Mouse (Mus musculus) layer of hippocampus, adult 2 months (tissue): ENCODE results near the gene Adcy4. TPM values are rescaled to one million over a fixed set of nuclear protein-coding genes. Genes with fewer than 3 reads are reported as not detected.

Experiments used
- DNase-seq, 2 experiments: peaks; one replicate each; pipeline ENCODE4 v3.0.0; 2022; ENCODE audit warnings: low spot score in 2 of 2
- H3K27ac ChIP-seq: fragments of 200-600 bp; 2 replicates; pipeline ENCODE4 v1.8.1; 2022
- H3K4me3 ChIP-seq: fragments of 200-600 bp; 2 replicates; pipeline ENCODE4 v1.8.1; 2022; ENCODE audit warnings: mild to moderate bottlenecking
- CTCF ChIP-seq: fragments of 200-600 bp; conservative IDR thresholded peaks from 2 replicates; pipeline ENCODE4 v1.8.1; 2022; ENCODE audit warnings: antibody characterized with exemption, mild to moderate bottlenecking, moderate library complexity
- total RNA-seq, 2 experiments: library from RNA; stranded (reverse); gene quantifications; 2 replicates each; pipeline ENCODE4 v1.2.3; 2021

The Adcy4 gene
- total RNA-seq, 2 experiments from 2014 or later, result 4.4 to 5.6 TPM

DNA sequence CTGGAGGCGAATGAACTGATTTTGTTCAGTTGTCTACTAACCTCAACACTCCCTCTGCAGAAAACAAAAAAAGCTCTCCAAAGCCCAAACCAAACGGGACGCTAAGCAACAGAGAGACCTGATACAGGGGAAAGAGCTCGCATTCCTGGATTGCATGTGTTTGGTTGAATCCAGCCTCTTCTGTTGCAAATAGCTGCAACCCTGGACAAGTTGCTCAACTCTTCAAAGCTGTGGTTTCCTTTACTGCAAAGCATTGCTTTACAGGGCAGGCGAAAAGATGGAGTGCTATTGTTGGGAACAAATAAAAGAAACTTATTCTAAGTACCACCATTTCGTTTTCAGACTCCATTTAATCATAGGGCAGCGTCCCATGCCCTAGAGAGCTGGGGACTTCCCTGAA is 49.0 kb downstream of the Adcy4 start:
- no peak overlapping the region for H3K4me3 ChIP-seq
- no peak overlapping the region for H3K27ac ChIP-seq
- no peak for TF ChIP-seq CTCF
- no peak for DNase-seq

DNA sequence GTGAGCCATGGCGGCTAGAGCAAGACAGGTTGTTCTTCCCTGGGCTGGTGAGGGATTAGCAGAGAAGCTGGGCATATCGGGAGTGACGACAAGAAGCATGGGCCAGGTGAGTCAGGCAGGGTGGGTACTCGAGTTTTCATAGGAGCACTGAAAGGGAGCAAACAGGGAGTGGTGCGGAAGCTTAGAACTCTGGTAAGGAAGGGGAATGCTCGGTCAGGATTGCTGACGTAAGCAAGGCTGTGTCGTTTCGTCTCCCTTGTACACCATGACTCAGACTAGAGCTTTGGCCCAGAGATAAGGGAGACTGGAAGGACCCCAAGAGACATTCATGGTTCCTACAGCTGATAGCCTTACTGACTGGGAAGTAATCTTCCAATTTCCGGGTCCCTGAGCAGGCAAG is 50.0 kb downstream of the Adcy4 start:
- no peak for TF ChIP-seq CTCF
- H3K4me3 ChIP-seq, result no peak overlapping the region

GRCm38 (mm10) chr14:55730531-55731032 is 53.3 kb downstream of the Adcy4 start:
- Histone ChIP-seq H3K4me3 (no peak overlapping the region), H3K27ac (peak overlapping the region; percentile 82)
- TF ChIP-seq CTCF, result no peak
- peak; percentile 42 to 59 for DNase-seq

More for the DNA sequence above, 50.0 kb downstream of the Adcy4 start:
- no peak overlapping the region for H3K27ac ChIP-seq
- no peak for DNase-seq

DNA sequence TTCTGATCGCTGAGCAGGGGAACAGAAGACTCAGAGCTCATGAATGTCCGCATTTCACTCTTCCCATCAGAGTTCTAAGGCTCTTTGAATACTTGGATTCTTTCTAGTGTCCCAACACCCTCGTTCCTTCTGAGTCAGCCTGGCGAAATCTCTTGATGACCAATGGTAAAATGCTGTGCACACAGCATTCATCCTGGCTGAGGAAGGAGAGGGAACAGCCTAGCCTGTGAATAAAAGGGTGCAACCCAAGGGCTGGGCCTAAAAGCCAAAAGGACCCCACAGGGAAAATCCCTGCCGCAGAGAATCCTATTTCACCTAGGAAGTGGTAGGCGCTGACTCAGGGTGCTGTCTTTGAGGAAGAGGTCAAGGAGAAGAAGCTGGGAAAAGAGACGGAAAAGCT is 53.8 kb downstream of the Adcy4 start:
- Histone ChIP-seq H3K4me3 (no peak overlapping the region), H3K27ac (peak overlapping the region; percentile 82)
- DNase-seq, result no peak
- TF ChIP-seq CTCF, result no peak

DNA sequence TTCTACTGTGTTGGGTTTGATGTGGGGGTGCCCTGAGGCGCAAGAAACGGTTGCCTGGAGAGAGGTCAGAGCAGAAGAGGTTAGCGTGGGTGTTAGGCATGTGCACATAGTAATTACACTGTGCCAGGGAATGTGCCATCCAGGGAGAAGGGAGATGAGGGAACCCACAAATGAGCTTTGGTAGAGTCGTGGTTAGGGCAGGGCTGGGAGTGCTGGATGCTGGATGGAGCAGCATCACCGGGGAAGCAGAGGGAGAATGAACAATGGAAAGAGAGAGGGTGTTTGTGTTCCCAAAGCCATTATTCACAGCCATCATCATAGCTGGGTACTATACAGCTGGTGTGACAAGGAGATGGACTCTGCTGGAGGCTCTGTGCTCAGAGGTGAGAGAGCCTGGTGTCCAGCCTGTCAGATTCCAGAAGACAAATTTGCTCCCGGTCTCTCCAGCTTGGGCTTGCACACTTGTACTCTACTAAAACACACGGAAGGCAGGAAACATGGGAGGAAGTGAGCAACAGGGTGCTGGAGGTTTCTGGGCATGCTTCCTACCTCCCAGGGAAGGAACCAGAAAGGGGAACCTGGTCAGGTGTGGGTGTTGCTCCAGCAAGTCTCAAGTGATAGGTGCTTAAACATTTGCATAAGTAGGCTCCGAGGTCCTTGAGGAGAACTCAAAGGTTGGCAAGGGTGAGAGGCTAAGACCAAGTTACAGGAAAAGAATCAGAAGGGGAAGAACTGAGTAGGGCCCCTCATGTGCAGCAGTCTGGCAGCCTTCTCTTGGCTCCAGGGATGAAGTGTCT is 55.8 kb downstream of the Adcy4 start:
- no peak for TF ChIP-seq CTCF
- no peak for DNase-seq
- H3K27ac ChIP-seq, result no peak overlapping the region
- no peak overlapping the region for H3K4me3 ChIP-seq

GRCm38 (mm10) chr14:55726261-55726660 is 57.6 kb downstream of the Adcy4 start:
- no peak overlapping the region for H3K27ac ChIP-seq
- no peak for TF ChIP-seq CTCF
- DNase-seq, result no peak

DNA sequence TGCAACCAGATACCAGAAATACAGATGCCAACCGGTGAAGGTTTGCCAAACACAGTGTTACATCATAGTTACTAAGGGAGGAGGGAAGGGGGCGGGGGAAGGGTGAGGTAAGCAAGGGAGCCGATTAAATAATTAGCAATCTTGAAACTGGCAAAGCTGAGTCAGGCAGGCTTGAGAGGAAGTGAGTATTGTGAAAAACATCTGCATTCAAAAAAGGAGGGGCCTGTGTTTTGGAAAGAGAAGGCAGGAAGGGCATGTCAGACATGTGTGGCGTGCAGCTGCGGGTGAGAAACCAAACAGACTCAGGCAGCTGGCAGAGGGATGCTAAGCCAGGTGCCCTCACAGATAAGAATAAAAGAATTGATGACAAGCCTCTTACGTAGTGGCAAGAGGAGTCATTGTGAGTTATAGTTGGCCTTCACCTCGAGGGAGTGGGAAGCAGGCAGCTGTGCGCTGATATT is 59.5 kb downstream of the Adcy4 start:
- Histone ChIP-seq H3K27ac (no peak overlapping the region), H3K4me3 (no peak overlapping the region)
- no peak for TF ChIP-seq CTCF
- no peak for DNase-seq

More at GRCm38 (mm10) chr14:55726261-55726660, 57.6 kb downstream of the Adcy4 start:
- H3K4me3 ChIP-seq, result no peak overlapping the region

- DNase-seq, result no peak
- no peak overlapping the region for H3K27ac ChIP-seq
- no peak overlapping the region for H3K4me3 ChIP-seq
- TF ChIP-seq CTCF, result no peak
Observed at GRCm38 (mm10) chr14:55723433-55723832, 60.5 kb downstream of the Adcy4 start.

GRCm38 (mm10) chr14:55722438-55722945 is 61.4 kb downstream of the Adcy4 start:
- no peak for DNase-seq
- H3K27ac ChIP-seq, result peak overlapping the region; percentile 93; the same call in 1 of the 2 replicates
- no peak for TF ChIP-seq CTCF
- peak overlapping the region; percentile 77; the same call in 1 of the 2 replicates for H3K4me3 ChIP-seq

DNA sequence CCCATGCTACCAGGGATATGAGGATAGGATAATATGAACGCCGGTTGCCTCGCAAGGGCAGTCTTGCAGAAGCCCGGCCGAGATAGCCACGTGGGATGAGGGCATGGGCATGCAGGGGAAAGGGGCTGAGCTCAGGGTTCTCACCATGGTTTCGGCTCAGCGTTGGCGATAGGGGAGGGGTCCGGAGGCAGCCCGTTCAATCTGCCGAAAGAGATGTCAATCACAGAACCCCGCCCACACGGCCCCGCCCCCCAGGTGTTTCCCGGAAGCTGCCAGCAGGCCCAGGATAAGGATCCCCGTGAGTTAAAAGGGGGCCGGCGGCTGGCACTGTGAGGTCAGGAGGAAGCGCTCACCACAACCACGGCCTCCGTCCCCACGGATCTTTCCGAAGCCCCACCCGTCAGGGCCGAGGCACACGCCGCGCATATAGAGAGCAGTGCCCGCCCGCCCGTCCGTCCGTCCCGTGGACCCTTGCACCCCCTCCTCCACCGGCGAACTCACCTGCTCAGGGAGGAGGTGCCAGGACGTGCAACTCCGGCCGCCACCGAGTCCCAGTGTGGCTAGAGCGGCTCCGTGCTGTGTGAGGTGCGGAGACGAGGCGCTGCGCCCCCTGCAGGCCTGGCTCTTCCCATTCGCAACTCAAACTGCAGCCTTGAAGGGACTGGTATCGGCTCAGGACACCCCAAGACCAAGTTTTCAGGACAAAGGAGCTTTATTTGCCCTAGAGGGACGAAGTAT is 62.0 kb downstream of the Adcy4 start, which contains the start of gene Rabggta:
Gene Rabggta (minus strand): TSS at position 564 of the 738 bp plus-strand sequence.
- Histone ChIP-seq H3K27ac (peak within 1 kb of the TSS; percentile 93), H3K4me3 (peak within 1 kb of the TSS; percentile 77)
- DNase-seq, result peak; percentile 92 to 95
- peak; percentile 88 for TF ChIP-seq CTCF

DNA sequence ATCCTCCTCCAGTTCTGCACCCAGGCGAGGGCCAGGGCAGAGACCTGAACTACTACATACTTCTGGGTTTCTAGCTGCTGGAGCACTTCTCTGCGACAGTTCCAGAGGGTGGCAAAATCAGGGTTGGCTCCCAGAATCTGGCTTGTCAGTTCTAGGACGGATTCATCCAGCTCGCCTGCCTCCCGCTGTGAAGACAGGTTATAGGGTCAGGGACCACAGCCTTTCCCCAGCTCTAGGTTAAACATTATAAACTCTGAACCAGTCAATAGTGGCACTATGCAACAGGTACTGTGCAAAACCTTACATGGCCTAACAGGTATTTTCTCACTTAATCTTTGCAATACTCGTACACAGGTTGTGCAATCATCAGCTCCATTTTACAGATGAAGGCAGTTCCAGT is 62.8 kb downstream of the Adcy4 start:
- DNase-seq, result no peak
- no peak for TF ChIP-seq CTCF
- H3K27ac ChIP-seq, result no peak overlapping the region; the same call in 1 of the 2 replicates
- peak overlapping the region; percentile 77 for H3K4me3 ChIP-seq

GRCm38 (mm10) chr14:55720666-55721065 is 63.2 kb downstream of the Adcy4 start:
- no peak for DNase-seq
- Histone ChIP-seq H3K27ac (no peak overlapping the region), H3K4me3 (no peak overlapping the region)
- TF ChIP-seq CTCF, result no peak

DNA sequence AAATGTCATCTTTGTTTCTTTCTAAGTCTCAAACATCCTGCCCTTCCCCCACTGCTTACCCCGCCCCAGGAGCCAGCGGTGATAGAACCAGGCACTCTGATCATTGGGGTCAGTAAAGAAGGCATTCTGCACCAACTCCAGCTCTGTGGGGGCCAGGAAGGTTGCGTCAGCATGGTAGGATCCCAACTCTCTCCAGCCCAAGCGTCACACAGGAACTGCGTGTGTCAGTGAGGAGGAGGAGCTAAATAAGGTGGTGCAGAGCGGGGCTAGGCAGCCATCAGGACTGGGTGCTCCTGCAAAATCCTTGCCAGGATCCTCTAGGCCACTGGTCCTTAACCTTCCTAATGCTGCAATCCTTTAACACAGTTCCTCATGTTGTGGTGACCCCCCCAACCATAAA is 64.2 kb downstream of the Adcy4 start:
- TF ChIP-seq CTCF, result no peak
- no peak for DNase-seq

More for the DNA sequence above, 64.2 kb downstream of the Adcy4 start:
- Histone ChIP-seq H3K4me3 (no peak overlapping the region), H3K27ac (no peak overlapping the region)

Other genes with a start within 250 kb of the Adcy4 start
- gene Pck2, start 243.8 kb downstream of the Adcy4 start, total RNA-seq, result 10 to 100 TPM; 45.0 to 47.6 TPM
- 10 to 100 TPM; 84.2 to 87.6 TPM for gene Dcaf11, start 224.1 kb downstream of the Adcy4 start, total RNA-seq
- under 1 TPM in 1 of 2 experiments, not detected in 1; 0.92 TPM for gene A730061H03Rik, start 223.7 kb downstream of the Adcy4 start, total RNA-seq
- gene Fitm1, start 208.5 kb downstream of the Adcy4 start, total RNA-seq, result not detected
- gene Psme1, start 206.0 kb downstream of the Adcy4 start, total RNA-seq, result 10 to 100 TPM; 55.5 to 61.2 TPM
- gene Emc9, start 198.8 kb downstream of the Adcy4 start, total RNA-seq, result 10 to 100 TPM; 43.5 to 49.7 TPM
- gene Psme2, start 193.0 kb downstream of the Adcy4 start, total RNA-seq, result 10 to 100 TPM; 45.2 to 60.4 TPM
- gene Rnf31, start 192.4 kb downstream of the Adcy4 start, total RNA-seq, result 10 to 100 TPM; 46.3 to 47.0 TPM
- 10 to 100 TPM; 11.6 to 12.1 TPM for gene Irf9, start 180.5 kb downstream of the Adcy4 start, total RNA-seq
- gene Rec8, start 166.1 kb downstream of the Adcy4 start, total RNA-seq, result 1 to 10 TPM; 1.9 to 2.5 TPM
- 100 to 1,000 TPM; 139 to 142 TPM for gene Ipo4, start 148.1 kb downstream of the Adcy4 start, total RNA-seq
- gene Gm49378, start 146.2 kb downstream of the Adcy4 start, total RNA-seq, result 1 to 10 TPM; 2.6 to 6.5 TPM
- 10 to 100 TPM; 40.4 to 45.8 TPM for gene Tm9sf1, start 140.3 kb downstream of the Adcy4 start, total RNA-seq
- 1 to 10 TPM in 1 of 2 experiments, under 1 TPM in 1; 0.96 to 1.6 TPM for gene Tssk4, start 133.9 kb downstream of the Adcy4 start, total RNA-seq
- gene Mdp1, start 123.6 kb downstream of the Adcy4 start, total RNA-seq, result 10 to 100 TPM; 51.2 to 55.4 TPM
- gene Gmpr2, start 112.2 kb downstream of the Adcy4 start, total RNA-seq, result 10 to 100 TPM; 26.0 to 26.1 TPM
- gene Nedd8, start 112.0 kb downstream of the Adcy4 start, total RNA-seq, result 100 to 1,000 TPM; 301 to 309 TPM
- gene Tinf2, start 102.3 kb downstream of the Adcy4 start, total RNA-seq, result 10 to 100 TPM; 15.2 to 16.2 TPM
- not detected for gene Tgm1, start 70.2 kb downstream of the Adcy4 start, total RNA-seq
- gene Rabggta, start 61.8 kb downstream of the Adcy4 start, total RNA-seq, result 10 to 100 TPM; 44.9 to 49.5 TPM
- 10 to 100 TPM; 82.4 to 91.1 TPM for gene Dhrs1, start 38.4 kb downstream of the Adcy4 start, total RNA-seq
- gene Nop9, start 38.4 kb downstream of the Adcy4 start, total RNA-seq, result 10 to 100 TPM; 11.8 to 13.1 TPM
- 1 to 10 TPM; 1.4 to 1.6 TPM for gene Cideb, start 25.6 kb downstream of the Adcy4 start, total RNA-seq
- under 1 TPM in 1 of 2 experiments, not detected in 1; 0.22 TPM for gene Ltb4r2, start 22.7 kb downstream of the Adcy4 start, total RNA-seq
- gene Ltb4r1, start 18.1 kb downstream of the Adcy4 start, total RNA-seq, result not detected
- 1 to 10 TPM; 1.2 to 2.9 TPM for gene Ripk3, start 4.8 kb upstream of the Adcy4 start, total RNA-seq
- gene Nfatc4, start 39.0 kb upstream of the Adcy4 start, total RNA-seq, result 1 to 10 TPM; 2.6 TPM
- 1 to 10 TPM; 7.9 to 8.9 TPM for gene Nynrin, start 69.9 kb upstream of the Adcy4 start, total RNA-seq
- under 1 TPM; 0.32 to 0.54 TPM for gene Cbln3, start 100.3 kb upstream of the Adcy4 start, total RNA-seq
- 10 to 100 TPM; 13.2 to 14.7 TPM for gene Khnyn, start 100.9 kb upstream of the Adcy4 start, total RNA-seq
- gene Sdr39u1, start 116.2 kb upstream of the Adcy4 start, total RNA-seq, result 10 to 100 TPM; 63.5 to 78.7 TPM
- under 1 TPM in 1 of 2 experiments, not detected in 1; 0.69 TPM for gene Cma1, start 160.6 kb upstream of the Adcy4 start, total RNA-seq
- gene Cma2, start 166.9 kb upstream of the Adcy4 start, total RNA-seq, result not detected
- gene Mcpt1, start 233.9 kb upstream of the Adcy4 start, total RNA-seq, result not detected
- not detected for gene Mcpt9, start 246.4 kb upstream of the Adcy4 start, total RNA-seq